Mouse (Mus musculus): ENCODE measurements around the gene Mical3.

- TF ChIP-seq EP300 (IDR thresholded peaks at IDR 0.05; ENCODE audit: low read depth) (no peak), CTCF (IDR thresholded peaks at IDR 0.05; ENCODE audit: low read depth) (no peak)
Measured at GRCm38 (mm10) chr6:120913783-120914182, 217.0 kb downstream of the Mical3 start.

All from heart, postnatal 0 days (tissue).